8 mouse cellular contexts compared by ENCODE assay signal in genomic region chr6:124829799-124830700, GRCm38 (mm10). TPM values are rescaled to one million over a fixed set of nuclear protein-coding genes. Genes with fewer than 3 reads are reported as not detected.
DNase-seq lines count a peak whose midpoint lies in the region; ATAC-seq and TF ChIP-seq lines count a peak whose summit lies in the region.

No protein-coding gene starts in this region.

- peaks cover 60% of the 10 kb centered on the region for H3K4me1 ChIP-seq in megakaryocyte, embryonic 14.5 days

- TF ChIP-seq CTCF in gastrocnemius, adult 2 months (IDR thresholded peaks at IDR 0.05): peak; percentile 14; the same call in 1 of the 2 replicates

- peak; percentile 61 for ATAC-seq in common myeloid progenitor, adult 5-6 weeks (replicated peaks; ENCODE audit: low read depth, poor library complexity, severe bottlenecking)

- peak; percentile 98 for DNase-seq in ZHBTc4 (ENCODE audit: low read depth, low spot score)
- peak; percentile 95 for DNase-seq in gastrocnemius, adult 2 months
- peak; percentile 92 for DNase-seq in hindlimb bud, embryonic 11.5 days (ENCODE audit: extremely low spot score, low read depth, low spot score)
- DNase-seq in left cerebral cortex, adult 8-10 months (ENCODE audit: low spot score in 2 of 2): peak; percentile 86 to 96
- DNase-seq in right cerebral cortex, postnatal 10 days (ENCODE audit: low spot score in 2 of 2): peak; percentile 96 to 98
- DNase-seq in urinary bladder, postnatal 25 days (ENCODE audit: low spot score): peak; percentile 80

- no peaks in the 10 kb centered on the region for H3K9me3 ChIP-seq in megakaryocyte, embryonic 14.5 days

- H3K4me3 ChIP-seq in gastrocnemius, adult 2 months: peak overlapping the region; percentile 83
- H3K4me3 ChIP-seq in megakaryocyte, embryonic 14.5 days (replicated peaks): peak overlapping the region; percentile 100

- no peaks in the 10 kb centered on the region for H3K27me3 ChIP-seq in megakaryocyte, embryonic 14.5 days (replicated peaks)

- H3K27ac ChIP-seq in gastrocnemius, adult 2 months: peak overlapping the region; percentile 95

- H3K36me3 ChIP-seq in megakaryocyte, embryonic 14.5 days (replicated peaks; ENCODE audit: low read length): peaks cover 63% of the 10 kb centered on the region

- intact Hi-C loops in gastrocnemius, adult 2 months (cut with DNase I): loop anchor here (1.0 to 2.0 kb wide), 2 partner anchors 15 to 135 kb away; partner anchors contain the start of genes Cops7a and Tpi1

RNA-seq across cellular contexts. Expression of gene Cdca3, which starts 0.7 kb away (rescaled TPM):
- total RNA-seq in common myeloid progenitor, adult 5-6 weeks (2017): 73.5 and 92.1 TPM in 2 replicates
- total RNA-seq in gastrocnemius, adult 2 months (2021): under 1 TPM; 0.26 to 0.31 TPM
- total RNA-seq in left cerebral cortex, adult 8-10 months (2022): 1 to 10 TPM in 1 of 4 experiments, under 1 TPM in 3; 0.49 to 1.0 (median 0.80) TPM
- polyA plus RNA-seq in megakaryocyte, embryonic 14.5 days (2012; ENCODE audit: insufficient read depth, low replicate concordance): 27.2 and 32.4 TPM in 2 replicates

RNA-seq across cellular contexts. Expression of gene Usp5, which starts 0.8 kb away (rescaled TPM):
- total RNA-seq in common myeloid progenitor, adult 5-6 weeks (2017): 76.5 and 84.3 TPM in 2 replicates
- 10 to 100 TPM; 43.4 to 50.1 TPM for total RNA-seq in gastrocnemius, adult 2 months (2021)
- total RNA-seq in left cerebral cortex, adult 8-10 months (2022): 100 to 1,000 TPM; 200 to 215 (median 204) TPM
- polyA plus RNA-seq in megakaryocyte, embryonic 14.5 days (2012; ENCODE audit: insufficient read depth, low replicate concordance): 35.1 and 61.7 TPM in 2 replicates

RNA-seq across cellular contexts. Expression of gene Gnb3, which starts 10.0 kb away (rescaled TPM):
- total RNA-seq in common myeloid progenitor, adult 5-6 weeks (2017): not detected in 2 replicates
- total RNA-seq in gastrocnemius, adult 2 months (2021): 1 to 10 TPM in 1 of 2 experiments, under 1 TPM in 1; 0.75 to 1.4 TPM
- total RNA-seq in left cerebral cortex, adult 8-10 months (2022): under 1 TPM in 3 of 4 experiments, not detected in 1; 0.20 to 0.87 (median 0.53) TPM
- polyA plus RNA-seq in megakaryocyte, embryonic 14.5 days (2012; ENCODE audit: insufficient read depth, low replicate concordance): not detected in 2 replicates

RNA-seq across cellular contexts. Expression of gene Tpi1, which starts 16.0 kb away (rescaled TPM):
- 158 and 197 TPM in 2 replicates for total RNA-seq in common myeloid progenitor, adult 5-6 weeks (2017)
- total RNA-seq in gastrocnemius, adult 2 months (2021): 1,000 to 10,000 TPM; 2,224 to 2,391 TPM
- 100 to 1,000 TPM; 794 to 847 (median 813) TPM for total RNA-seq in left cerebral cortex, adult 8-10 months (2022)
- polyA plus RNA-seq in megakaryocyte, embryonic 14.5 days (2012; ENCODE audit: insufficient read depth, low replicate concordance): 74.5 and 552 TPM in 2 replicates

RNA-seq across cellular contexts. Expression of gene Spsb2, which starts 21.6 kb away (rescaled TPM):
- total RNA-seq in common myeloid progenitor, adult 5-6 weeks (2017): 1.1 and 3.8 TPM in 2 replicates
- 1 to 10 TPM; 2.0 to 2.5 TPM for total RNA-seq in gastrocnemius, adult 2 months (2021)
- total RNA-seq in left cerebral cortex, adult 8-10 months (2022): 1 to 10 TPM; 4.0 to 5.8 (median 5.0) TPM
- 42.5 and 52.2 TPM in 2 replicates for polyA plus RNA-seq in megakaryocyte, embryonic 14.5 days (2012; ENCODE audit: insufficient read depth, low replicate concordance)

Comparison
In these comparisons a context has a peak if more than half of its experiments do, and no peak if none do; other contexts are left out.
1. Peak in every context shown above with its lines: DNase-seq, ATAC-seq, H3K4me3 ChIP-seq and H3K27ac ChIP-seq.
2. RNA of gene Cdca3, which starts 0.7 kb away (total RNA-seq): 73.5 to 92.1 TPM in common myeloid progenitor, adult 5-6 weeks; 0.49 to 1.0 TPM in left cerebral cortex, adult 8-10 months and 0.26 to 0.31 TPM in gastrocnemius, adult 2 months; every median in the first group is over 10 times any median in the second.